Mouse (Mus musculus) MEL (cell line): Measurements from ENCODE around the gene Pkmyt1. TPM values are rescaled to one million over a fixed set of nuclear protein-coding genes. Genes with fewer than 3 reads are reported as not detected.

Experiments
- DNase-seq: peaks from one replicate; pipeline ENCODE4 v3.0.0; 2011; ENCODE audit warnings: low read depth, low spot score
- H3K27ac ChIP-seq: 2 replicates; pipeline ENCODE4 v1.5.1; 2012; ENCODE audit warnings: low read depth, mild to moderate bottlenecking, control low read depth, low read length, moderate library complexity; ENCODE audit not compliant: control insufficient read depth
- H3K27me3 ChIP-seq, 2 experiments: fragments of 150-350 bp in 1 of 2; sonication (generic) in 1 of 2; 2 replicates each; pipeline ENCODE4 v1.6.1; 2012; ENCODE audit warnings: low read length in 2 of 2, mild to moderate bottlenecking in 2 of 2, improper control_type of control experiment in 1 of 2, moderate library complexity in 1 of 2; ENCODE audit not compliant: insufficient read depth in 2 of 2, control insufficient read depth in 1 of 2
- H3K36me3 ChIP-seq, 2 experiments: 2 replicates each; pipeline ENCODE4 v1.6.1; 2012 to 2014; ENCODE audit warnings: low read length in 2 of 2, improper control_type of control experiment in 1 of 2, inconsistent platforms in 1 of 2, mild to moderate bottlenecking in 1 of 2; ENCODE audit not compliant: insufficient read depth in 2 of 2, control insufficient read depth in 1 of 2
- H3K4me1 ChIP-seq, 2 experiments: fragments of 150-350 bp in 1 of 2; sonication (generic) in 1 of 2; 2 replicates each; pipeline ENCODE4 v1.6.1; 2012; ENCODE audit warnings: low read length in 2 of 2, improper control_type of control experiment in 1 of 2, mild to moderate bottlenecking in 1 of 2; ENCODE audit not compliant: insufficient read depth in 2 of 2, control insufficient read depth in 1 of 2
- H3K4me3 ChIP-seq, 2 experiments: fragments of 150-350 bp in 1 of 2; sonication (generic) in 1 of 2; 2 replicates each; pipeline ENCODE4 v1.5.1; 2012; ENCODE audit warnings: low read depth in 2 of 2, low read length in 2 of 2, mild to moderate bottlenecking in 2 of 2, moderate library complexity in 2 of 2, control low read depth in 1 of 2, improper control_type of control experiment in 1 of 2; ENCODE audit not compliant: control insufficient read depth in 1 of 2, insufficient read depth in 1 of 2
- H3K79me2 ChIP-seq: 2 replicates; pipeline ENCODE4 v1.6.1; 2012; ENCODE audit warnings: mild to moderate bottlenecking, low read length, moderate library complexity; ENCODE audit not compliant: control insufficient read depth, poor library complexity, insufficient read depth
- H3K9ac ChIP-seq: 2 replicates; pipeline ENCODE4 v1.6.1; 2012; ENCODE audit warnings: low read depth, mild to moderate bottlenecking, control low read depth, low read length, moderate library complexity; ENCODE audit not compliant: control insufficient read depth, poor library complexity, severe bottlenecking
- H3K9me3 ChIP-seq: fragments of 150-350 bp; sonication (generic); replicated peaks from 2 replicates; pipeline ENCODE4 v1.6.1; 2012; ENCODE audit warnings: mild to moderate bottlenecking, low read length, improper control_type of control experiment, moderate library complexity; ENCODE audit not compliant: insufficient read depth
- BHLHE40 ChIP-seq: IDR thresholded peaks from 2 replicates; pipeline ENCODE4 v1.6.1; 2012; ENCODE audit warnings: low read depth, mild to moderate bottlenecking, inconsistent platforms, low read length, improper control_type of control experiment, borderline replicate concordance
- E2F4 ChIP-seq: IDR thresholded peaks from 2 replicates; pipeline ENCODE4 v1.6.1; 2011; ENCODE audit warnings: low read depth, low read length, improper control_type of control experiment, borderline replicate concordance
- ETS1 ChIP-seq: IDR thresholded peaks from 2 replicates; pipeline ENCODE4 v1.6.1; 2012; ENCODE audit warnings: low read depth, mild to moderate bottlenecking, inconsistent platforms, low read length, improper control_type of control experiment, moderate library complexity
- KAT2A ChIP-seq: conservative IDR thresholded peaks from 2 replicates; pipeline ENCODE4 v1.6.1; 2012; ENCODE audit warnings: low read depth, low read length, improper control_type of control experiment, inconsistent platforms
- MAZ ChIP-seq: IDR thresholded peaks from 2 replicates; pipeline ENCODE4 v1.6.1; 2012; ENCODE audit warnings: low read depth, mild to moderate bottlenecking, inconsistent platforms, low read length, improper control_type of control experiment
- MXI1 ChIP-seq: IDR thresholded peaks from 2 replicates; pipeline ENCODE4 v1.6.1; 2011; ENCODE audit warnings: mild to moderate bottlenecking, low read depth, low read length, improper control_type of control experiment
- MYB ChIP-seq: IDR thresholded peaks from 2 replicates; pipeline ENCODE4 v1.6.1; 2011; ENCODE audit warnings: mild to moderate bottlenecking, low read depth, low read length, improper control_type of control experiment
- NRF1 ChIP-seq: IDR thresholded peaks from 2 replicates; pipeline ENCODE4 v1.6.1; 2014; ENCODE audit warnings: low read depth, mild to moderate bottlenecking, inconsistent platforms, low read length, improper control_type of control experiment, moderate library complexity; ENCODE audit not compliant: poor library complexity, insufficient read depth, severe bottlenecking
- POLR2A ChIP-seq, 2 experiments: IDR thresholded peaks; 2 replicates each; pipeline ENCODE4 v1.6.1; 2011 to 2012; ENCODE audit warnings: low read length in 2 of 2, mild to moderate bottlenecking in 2 of 2, control low read depth in 1 of 2, improper control_type of control experiment in 1 of 2, low read depth in 1 of 2, moderate library complexity in 1 of 2; ENCODE audit not compliant: control insufficient read depth in 1 of 2, insufficient read depth in 1 of 2, poor library complexity in 1 of 2
- POLR2AphosphoS2 ChIP-seq: IDR thresholded peaks from 2 replicates; pipeline ENCODE4 v1.6.1; 2011; ENCODE audit warnings: low read length, improper control_type of control experiment
- POLR2AphosphoS5 ChIP-seq: IDR thresholded peaks from 2 replicates; pipeline ENCODE4 v1.6.1; 2012; ENCODE audit warnings: low read depth, borderline replicate concordance, mild to moderate bottlenecking, inconsistent platforms, low read length, moderate library complexity, mixed read lengths
- RCOR1 ChIP-seq: IDR thresholded peaks from 2 replicates; pipeline ENCODE4 v1.6.1; 2012; ENCODE audit warnings: low read depth, mild to moderate bottlenecking, inconsistent platforms, low read length, improper control_type of control experiment
- SIN3A ChIP-seq: IDR thresholded peaks from 2 replicates; pipeline ENCODE4 v1.6.1; 2012; ENCODE audit warnings: low read length, improper control_type of control experiment, inconsistent platforms
- SMC3 ChIP-seq: IDR thresholded peaks from 2 replicates; pipeline ENCODE4 v1.6.1; 2011; ENCODE audit warnings: low read depth, low read length, improper control_type of control experiment
- TAL1 ChIP-seq: IDR thresholded peaks from 2 replicates; pipeline ENCODE4 v1.6.1; 2012; ENCODE audit warnings: mild to moderate bottlenecking, inconsistent platforms, low read length, moderate library complexity, mixed read lengths
- TCF12 ChIP-seq: IDR thresholded peaks from 2 replicates; pipeline ENCODE4 v1.6.1; 2014; ENCODE audit warnings: low read depth, mild to moderate bottlenecking, inconsistent platforms, low read length, improper control_type of control experiment, moderate library complexity
- UBTF ChIP-seq: IDR thresholded peaks from 2 replicates; pipeline ENCODE4 v1.6.1; 2012; ENCODE audit warnings: low read depth, mild to moderate bottlenecking, inconsistent platforms, low read length, improper control_type of control experiment, moderate library complexity, borderline replicate concordance; ENCODE audit not compliant: insufficient read depth
- USF1 ChIP-seq: IDR thresholded peaks from 2 replicates; pipeline ENCODE4 v1.6.1; 2014; ENCODE audit warnings: low read depth, mild to moderate bottlenecking, inconsistent platforms, low read length, improper control_type of control experiment, moderate library complexity
- USF2 ChIP-seq, 2 experiments: IDR thresholded peaks; 2 replicates each; pipeline ENCODE4 v1.6.1; 2011 to 2012; ENCODE audit warnings: improper control_type of control experiment in 2 of 2, low read length in 2 of 2, borderline replicate concordance in 1 of 2, inconsistent platforms in 1 of 2, low read depth in 1 of 2, mild to moderate bottlenecking in 1 of 2; ENCODE audit not compliant: insufficient read depth in 1 of 2
- ZKSCAN1 ChIP-seq: IDR thresholded peaks from 2 replicates; pipeline ENCODE4 v1.6.1; 2012; ENCODE audit warnings: low read depth, mild to moderate bottlenecking, inconsistent platforms, low read length, improper control_type of control experiment, moderate library complexity
- ZMIZ1 ChIP-seq: IDR thresholded peaks from 2 replicates; pipeline ENCODE4 v1.6.1; 2012; ENCODE audit warnings: low read depth, mild to moderate bottlenecking, inconsistent platforms, low read length, improper control_type of control experiment, moderate library complexity
- ZNF384 ChIP-seq: IDR thresholded peaks from 2 replicates; pipeline ENCODE4 v1.6.1; 2012; ENCODE audit warnings: low read depth, mild to moderate bottlenecking, inconsistent platforms, low read length, improper control_type of control experiment
- polyA plus RNA-seq, 2 experiments: library from polyadenylated mRNA; stranded (reverse) in 1 of 2; unstranded in 1 of 2; fragments of >175 nt in 1 of 2; fragments of >200 nt in 1 of 2; gene quantifications; 2 replicates each; pipeline versions ENCODE4 v1.2.1 to v1.2.4; 2012; ENCODE audit warnings: low replicate concordance in 2 of 2, low read depth in 1 of 2; ENCODE audit not compliant: insufficient read length in 2 of 2, insufficient read depth in 1 of 2, missing spikeins in 1 of 2
- total RNA-seq: library from RNA; depleted of rRNA; stranded (reverse); fragments of 300-350 nt; gene quantifications from 2 replicates; pipeline ENCODE4 v1.2.3, GENCODE M21; 2012

Pkmyt1 gene
- total and polyA plus RNA-seq, 3 experiments: 16.6 to 49.8 TPM; not detected in 1

GRCm38 (mm10) chr17:23740598-23741021 lies 14.5 kb downstream of the Pkmyt1 start, which contains the start of gene Paqr4:
Paqr4 (minus strand) TSS chr17:23740867.
- H3K9ac ChIP-seq: peak within 1 kb of the TSS; percentile 84
- TF ChIP-seq USF1 (no peak), RCOR1 (0 out of 2 replicates have a peak, but pooled peaks have one; percentile 18), MXI1 (peak; percentile 90), ZKSCAN1 (no peak), SIN3A (peak; percentile 96), MAZ (no peak; the same call in 1 of the 2 replicates)
- TF ChIP-seq, all 39 proteins: peak for 3
- no peaks in the 10 kb centered on the region; the same call in 1 of the 2 replicates for H3K79me2 ChIP-seq
- H3K27me3 ChIP-seq: no peaks in the 10 kb centered on the region
- no peak for DNase-seq
- H3K4me3 ChIP-seq: peak within 1 kb of the TSS; percentile 72 to 76
- peaks cover 0 to 5% of the 10 kb centered on the region in 2 experiments; a peak in 1 of 4 replicates for H3K4me1 ChIP-seq
- H3K27ac ChIP-seq: peak within 1 kb of the TSS; percentile 53
- H3K36me3 ChIP-seq: no peaks in the 10 kb centered on the region
- H3K9me3 ChIP-seq: no peaks in the 10 kb centered on the region

- peaks cover 0 to 2% of the 10 kb centered on the region in 2 experiments; a peak in 2 of 4 replicates for H3K36me3 ChIP-seq
- H3K9ac ChIP-seq: no peak overlapping the region
- no peak overlapping the region for H3K27ac ChIP-seq
- H3K4me3 ChIP-seq: no peak overlapping the region
- H3K9me3 ChIP-seq: no peaks in the 10 kb centered on the region
- peaks cover 1 to 10% of the 10 kb centered on the region in 2 experiments; a peak in 2 of 4 replicates for H3K4me1 ChIP-seq
- DNase-seq: no peak
- TF ChIP-seq USF2 (IDR thresholded peaks at IDR 0.05; ENCODE audit: borderline replicate concordance in 1 of 2, insufficient read depth in 1 of 2, low read depth in 1 of 2, low read length in 2 of 2) (no peak), ETS1 (no peak), UBTF (no peak), SIN3A (no peak), NRF1 (no peak), TCF12 (no peak), ZNF384 (no peak), KAT2A (no peak), POLR2AphosphoS2 (no peak), SMC3 (no peak), E2F4 (no peak), TAL1 (no peak), ZMIZ1 (no peak), USF1 (no peak), POLR2AphosphoS5 (no peak), POLR2A (IDR thresholded peaks at IDR 0.05; ENCODE audit: control insufficient read depth in 1 of 2, insufficient read depth in 1 of 2, low read depth in 1 of 2, low read length in 2 of 2, poor library complexity in 1 of 2) (no peak), BHLHE40 (no peak), MYB (no peak)
- H3K27me3 ChIP-seq: no peaks in the 10 kb centered on the region
- no peaks in the 10 kb centered on the region; the same call in 1 of the 2 replicates for H3K79me2 ChIP-seq
These were observed 15.4 kb downstream of the Pkmyt1 start for GRCm38 (mm10) chr17:23741359-23742209.
